Mouse (Mus musculus) spleen, postnatal 10 days (tissue): ENCODE data around the gene Olfr665.
"Not testable (repeated sequence)": the region's sequence is repeated elsewhere in the genome, so short reads cannot be mapped to it uniquely, and the experiment has no call there.

Experiments used
- DNase-seq, 2 experiments: peaks; one replicate each; pipeline ENCODE4 v3.0.0; 2021 to 2022; ENCODE audit warnings: low spot score in 2 of 2

The Olfr665 gene

GRCm38 (mm10) chr7:104877731-104878130 is at the start of gene Olfr665:
Gene Olfr665 (plus strand): TSS chr7:104878031.
- DNase-seq, result no peak

GRCm38 (mm10) chr7:104842503-104842902 is 35.3 kb upstream of the Olfr665 start, which contains the start of gene Usp17lb:
Gene Usp17lb (minus strand): TSS chr7:104842603.
- no peak for DNase-seq

GRCm38 (mm10) chr7:104843731-104844287 is 34.0 kb upstream of the Olfr665 start:
- no peak for DNase-seq

- DNase-seq, result not testable (repeated sequence)
Observed at GRCm38 (mm10) chr7:104851546-104851945, 26.3 kb upstream of the Olfr665 start.

- no peak for DNase-seq
Observed at GRCm38 (mm10) chr7:104855248-104855750, 22.5 kb upstream of the Olfr665 start.

- not testable (repeated sequence) for DNase-seq
Observed at GRCm38 (mm10) chr7:104856709-104857108, 21.1 kb upstream of the Olfr665 start, which contains the start of gene Usp17la. Gene Usp17la (plus strand): TSS chr7:104857009.

- no peak for DNase-seq
Observed at GRCm38 (mm10) chr7:104857683-104858082, 20.1 kb upstream of the Olfr665 start.

- DNase-seq, result no peak
Observed at GRCm38 (mm10) chr7:104861381-104861780, 16.4 kb upstream of the Olfr665 start.

- DNase-seq, result no peak
Observed at GRCm38 (mm10) chr7:104895852-104896251, 18.0 kb downstream of the Olfr665 start, which contains the start of gene Olfr666. Gene Olfr666 (minus strand): TSS chr7:104895952.

GRCm38 (mm10) chr7:104921382-104921781 is 43.6 kb downstream of the Olfr665 start, which contains the start of gene Olfr667:
Gene Olfr667 (minus strand): TSS chr7:104921482.
- DNase-seq, result no peak

GRCm38 (mm10) chr7:104927957-104928356 is 50.1 kb downstream of the Olfr665 start, which contains the start of gene Olfr668:
Gene Olfr668 (minus strand): TSS chr7:104928057.
- no peak for DNase-seq
